Mouse (Mus musculus): Measurements from ENCODE around the gene Smco2. TPM values are rescaled to one million over a fixed set of nuclear protein-coding genes. Genes with fewer than 3 reads are reported as not detected.

Smco2 gene
- polyA plus RNA-seq, 1 experiment from 2014 or later, result not detected

DNA sequence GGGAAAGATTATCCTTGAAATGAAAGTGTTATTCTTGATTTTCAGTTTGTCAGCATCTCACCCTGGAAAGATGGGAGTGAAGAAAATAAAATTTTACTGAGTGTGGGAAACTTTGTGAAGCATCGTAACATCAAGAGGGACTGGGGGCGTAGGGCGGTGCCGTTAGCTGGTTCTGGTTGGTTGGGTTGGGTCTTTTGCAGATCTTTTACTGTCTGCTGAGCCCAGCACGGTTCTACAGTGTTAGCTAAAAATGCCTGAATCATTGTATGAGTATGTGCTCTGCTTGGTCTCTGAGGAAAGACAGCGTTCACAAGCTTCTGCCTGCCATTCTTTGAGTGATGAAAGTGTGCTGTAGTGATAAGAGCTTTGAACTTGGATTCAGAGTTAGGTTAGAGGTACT is 24.5 kb downstream of the Smco2 start:
- H3K9ac ChIP-seq (ENCODE audit: low read length), result no peak overlapping the region
- no peaks in the 10 kb centered on the region for H3K27me3 ChIP-seq (replicated peaks; ENCODE audit: control insufficient read depth, insufficient read depth, low read length)
- ATAC-seq (no peak), DNase-seq (ENCODE audit: low spot score) (no peak)
- H3K9me3 ChIP-seq (replicated peaks; ENCODE audit: control insufficient read depth, low read length), result peaks cover 3% of the 10 kb centered on the region; the same call in 1 of the 2 replicates
- H3K4me2 ChIP-seq (ENCODE audit: low read length), result no peak overlapping the region
- H3K4me1 ChIP-seq (ENCODE audit: control insufficient read depth, insufficient read depth, low read length), result peaks cover 2% of the 10 kb centered on the region; the same call in 1 of the 2 replicates
- H3K4me3 ChIP-seq (ENCODE audit: low read depth, low read length), result no peak overlapping the region
- 82% methylated on average over 6 of the region's 6 CpGs for WGBS
- no peak overlapping the region for H3K27ac ChIP-seq (ENCODE audit: low read depth, low read length)
- H3K36me3 ChIP-seq (ENCODE audit: control insufficient read depth, insufficient read depth, low read length), result no peaks in the 10 kb centered on the region

DNA sequence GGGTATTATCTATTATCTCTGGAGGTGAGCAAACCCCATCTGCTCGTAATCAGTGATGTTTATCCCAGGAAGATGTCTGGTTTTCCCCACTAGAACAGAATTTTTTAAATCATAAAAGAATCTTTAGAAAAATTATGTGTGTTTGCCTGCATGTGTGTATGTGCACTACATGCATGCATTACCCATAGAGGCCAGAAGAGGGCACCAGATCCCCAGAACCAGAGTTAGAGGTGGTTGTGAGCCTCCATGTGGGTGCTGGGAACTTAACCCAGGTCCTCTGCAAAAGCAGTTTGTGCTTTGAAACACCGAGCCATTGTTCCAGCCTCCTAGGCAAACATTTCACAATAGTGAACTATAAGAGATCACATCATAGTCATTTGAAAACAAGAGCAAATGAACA is 26.9 kb downstream of the Smco2 start:
- H3K4me3 ChIP-seq (ENCODE audit: low read depth, low read length), result no peak overlapping the region
- H3K4me1 ChIP-seq (ENCODE audit: control insufficient read depth, insufficient read depth, low read length), result peaks cover 2% of the 10 kb centered on the region; the same call in 1 of the 2 replicates
- no peaks in the 10 kb centered on the region for H3K36me3 ChIP-seq (ENCODE audit: control insufficient read depth, insufficient read depth, low read length)
- no peak overlapping the region for H3K4me2 ChIP-seq (ENCODE audit: low read length)
- no peaks in the 10 kb centered on the region for H3K27me3 ChIP-seq (replicated peaks; ENCODE audit: control insufficient read depth, insufficient read depth, low read length)
- peaks cover 3% of the 10 kb centered on the region; the same call in 1 of the 2 replicates for H3K9me3 ChIP-seq (replicated peaks; ENCODE audit: control insufficient read depth, low read length)
- no peak overlapping the region for H3K27ac ChIP-seq (ENCODE audit: low read depth, low read length)
- DNase-seq (ENCODE audit: low spot score) (no peak), ATAC-seq (no peak)
- WGBS, result 90% methylated on average over 2 of the region's 2 CpGs
- no peak overlapping the region for H3K9ac ChIP-seq (ENCODE audit: low read length)

DNA sequence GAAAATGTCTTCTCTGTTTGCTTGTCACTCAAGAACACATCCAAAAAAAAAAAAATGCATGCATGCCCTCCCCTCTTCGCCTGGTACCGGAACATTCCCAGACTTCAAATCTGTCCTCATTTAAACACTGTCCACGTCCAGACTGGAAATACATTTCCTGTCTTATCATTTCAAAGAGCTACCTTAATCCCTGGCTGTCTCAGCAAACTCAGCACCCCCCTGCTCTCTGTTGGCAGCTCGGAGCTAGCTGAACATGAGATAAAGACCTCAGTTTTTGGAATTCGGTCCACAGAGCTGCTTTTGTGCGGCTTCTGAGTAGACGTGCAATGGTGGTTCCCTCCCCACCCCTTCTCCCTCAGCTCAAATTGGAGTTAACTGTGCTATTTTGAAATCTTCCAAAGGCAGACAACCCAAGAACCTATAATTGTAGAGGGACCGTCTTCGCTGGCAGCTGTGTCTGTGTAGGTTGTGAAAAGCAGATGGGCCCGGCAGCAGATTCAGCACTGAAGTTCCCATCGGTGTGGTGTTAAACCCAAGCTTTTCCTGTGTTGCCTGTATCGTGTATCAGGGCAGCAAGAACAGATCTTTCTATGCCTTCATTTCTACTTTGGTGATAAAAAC is 27.6 kb downstream of the Smco2 start:
- ATAC-seq, result no peak

DNA sequence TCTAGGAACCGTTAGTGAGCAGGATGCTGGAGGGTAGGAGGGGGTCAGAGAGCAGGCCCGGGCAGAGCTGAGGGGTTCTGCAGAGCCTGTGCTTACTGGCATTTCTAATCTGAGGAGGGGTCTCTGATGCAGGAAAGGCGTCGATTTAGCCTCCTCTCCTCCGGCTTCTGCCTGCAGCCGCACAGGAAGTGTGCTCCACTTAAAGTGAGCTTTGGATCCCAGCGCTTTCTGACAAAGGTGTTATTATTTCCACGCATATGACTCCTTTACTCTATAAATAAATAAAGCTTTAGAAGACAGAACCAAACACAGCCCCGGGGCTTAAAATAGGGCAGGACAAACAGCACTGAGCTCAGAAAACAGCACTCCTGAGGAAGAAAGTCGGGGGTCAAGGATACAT is 29.0 kb downstream of the Smco2 start:
- DNase-seq (ENCODE audit: low spot score), result no peak
- Histone ChIP-seq H3K4me1 (ENCODE audit: control insufficient read depth, insufficient read depth, low read length) (peaks cover 2% of the 10 kb centered on the region; the same call in 1 of the 2 replicates), H3K36me3 (ENCODE audit: control insufficient read depth, insufficient read depth, low read length) (no peaks in the 10 kb centered on the region), H3K27ac (ENCODE audit: low read depth, low read length) (no peak overlapping the region), H3K4me3 (ENCODE audit: low read depth, low read length) (no peak overlapping the region), H3K9ac (ENCODE audit: low read length) (no peak overlapping the region), H3K9me3 (replicated peaks; ENCODE audit: control insufficient read depth, low read length) (peaks cover 3% of the 10 kb centered on the region; the same call in 1 of the 2 replicates), H3K4me2 (ENCODE audit: low read length) (no peak overlapping the region), H3K27me3 (replicated peaks; ENCODE audit: control insufficient read depth, insufficient read depth, low read length) (no peaks in the 10 kb centered on the region)
- 12% methylated on average over 10 of the region's 10 CpGs for WGBS
- ATAC-seq, result peak; percentile 15; the same call in 1 of the 2 replicates

More for the DNA sequence above, 27.6 kb downstream of the Smco2 start:
- DNase-seq (ENCODE audit: low spot score), result no peak
- WGBS, result 86% methylated on average over 12 of the region's 12 CpGs
- H3K9me3 ChIP-seq (replicated peaks; ENCODE audit: control insufficient read depth, low read length), result peaks cover 3% of the 10 kb centered on the region; the same call in 1 of the 2 replicates
- H3K27ac ChIP-seq (ENCODE audit: low read depth, low read length), result no peak overlapping the region
- H3K4me2 ChIP-seq (ENCODE audit: low read length), result no peak overlapping the region
- no peaks in the 10 kb centered on the region for H3K36me3 ChIP-seq (ENCODE audit: control insufficient read depth, insufficient read depth, low read length)
- H3K27me3 ChIP-seq (replicated peaks; ENCODE audit: control insufficient read depth, insufficient read depth, low read length), result no peaks in the 10 kb centered on the region
- peaks cover 2% of the 10 kb centered on the region; the same call in 1 of the 2 replicates for H3K4me1 ChIP-seq (ENCODE audit: control insufficient read depth, insufficient read depth, low read length)
- H3K4me3 ChIP-seq (ENCODE audit: low read depth, low read length), result no peak overlapping the region
- H3K9ac ChIP-seq (ENCODE audit: low read length), result no peak overlapping the region

DNA sequence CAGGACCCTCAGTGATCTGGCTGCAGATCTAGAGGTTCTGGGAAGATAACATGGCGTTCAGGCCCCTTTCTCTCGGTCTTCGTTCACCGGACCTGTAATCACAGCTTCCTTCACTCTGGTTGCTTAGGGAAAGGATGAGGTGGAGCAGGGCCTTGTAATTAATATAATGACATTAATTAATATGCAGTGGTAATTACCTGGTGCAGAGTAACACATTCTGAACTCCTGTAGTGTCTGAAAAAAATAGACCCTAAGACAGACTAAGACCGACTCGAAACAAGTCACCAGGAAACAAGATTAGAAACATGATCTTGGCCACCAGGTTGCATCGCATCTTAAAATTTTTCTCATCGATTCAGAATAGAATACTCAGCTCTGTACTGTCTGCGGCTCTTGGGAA is 30.0 kb downstream of the Smco2 start:
- Histone ChIP-seq H3K9me3 (replicated peaks; ENCODE audit: control insufficient read depth, low read length) (peaks cover 3% of the 10 kb centered on the region; the same call in 1 of the 2 replicates), H3K36me3 (ENCODE audit: control insufficient read depth, insufficient read depth, low read length) (no peaks in the 10 kb centered on the region), H3K9ac (ENCODE audit: low read length) (no peak overlapping the region), H3K4me2 (ENCODE audit: low read length) (no peak overlapping the region), H3K27me3 (replicated peaks; ENCODE audit: control insufficient read depth, insufficient read depth, low read length) (no peaks in the 10 kb centered on the region), H3K4me1 (ENCODE audit: control insufficient read depth, insufficient read depth, low read length) (peaks cover 2% of the 10 kb centered on the region; the same call in 1 of the 2 replicates), H3K4me3 (ENCODE audit: low read depth, low read length) (no peak overlapping the region), H3K27ac (ENCODE audit: low read depth, low read length) (no peak overlapping the region)
- WGBS, result 51% methylated on average over 9 of the region's 9 CpGs
- ATAC-seq, result no peak
- DNase-seq (ENCODE audit: low spot score), result no peak

DNA sequence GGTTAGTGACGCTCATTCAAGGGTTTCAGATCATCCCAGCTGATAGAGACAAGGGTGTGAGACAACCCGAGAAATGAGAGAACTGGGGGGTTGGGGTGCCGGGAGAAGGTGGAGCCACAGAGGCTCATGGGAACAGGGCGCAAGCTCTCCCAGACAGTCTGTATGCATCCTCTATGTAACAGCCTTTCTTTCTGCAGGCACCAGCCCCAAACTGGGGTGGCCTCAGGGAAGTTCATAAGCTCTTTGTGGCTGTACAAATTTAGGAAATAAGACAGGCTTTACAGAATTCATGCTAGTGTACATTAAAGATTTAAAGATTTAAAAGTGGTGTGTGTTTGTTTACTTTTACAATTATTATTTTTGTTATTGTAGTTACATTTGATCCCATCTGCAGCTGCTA is 30.4 kb downstream of the Smco2 start:
- DNase-seq (ENCODE audit: low spot score) (no peak), ATAC-seq (no peak)
- Histone ChIP-seq H3K4me2 (ENCODE audit: low read length) (no peak overlapping the region), H3K9ac (ENCODE audit: low read length) (no peak overlapping the region), H3K4me3 (ENCODE audit: low read depth, low read length) (no peak overlapping the region), H3K4me1 (ENCODE audit: control insufficient read depth, insufficient read depth, low read length) (peaks cover 2% of the 10 kb centered on the region; the same call in 1 of the 2 replicates), H3K36me3 (ENCODE audit: control insufficient read depth, insufficient read depth, low read length) (no peaks in the 10 kb centered on the region), H3K27ac (ENCODE audit: low read depth, low read length) (no peak overlapping the region), H3K27me3 (replicated peaks; ENCODE audit: control insufficient read depth, insufficient read depth, low read length) (no peaks in the 10 kb centered on the region), H3K9me3 (replicated peaks; ENCODE audit: control insufficient read depth, low read length) (peaks cover 3% of the 10 kb centered on the region; the same call in 1 of the 2 replicates)
- WGBS, result 60% methylated on average over 4 of the region's 4 CpGs

DNA sequence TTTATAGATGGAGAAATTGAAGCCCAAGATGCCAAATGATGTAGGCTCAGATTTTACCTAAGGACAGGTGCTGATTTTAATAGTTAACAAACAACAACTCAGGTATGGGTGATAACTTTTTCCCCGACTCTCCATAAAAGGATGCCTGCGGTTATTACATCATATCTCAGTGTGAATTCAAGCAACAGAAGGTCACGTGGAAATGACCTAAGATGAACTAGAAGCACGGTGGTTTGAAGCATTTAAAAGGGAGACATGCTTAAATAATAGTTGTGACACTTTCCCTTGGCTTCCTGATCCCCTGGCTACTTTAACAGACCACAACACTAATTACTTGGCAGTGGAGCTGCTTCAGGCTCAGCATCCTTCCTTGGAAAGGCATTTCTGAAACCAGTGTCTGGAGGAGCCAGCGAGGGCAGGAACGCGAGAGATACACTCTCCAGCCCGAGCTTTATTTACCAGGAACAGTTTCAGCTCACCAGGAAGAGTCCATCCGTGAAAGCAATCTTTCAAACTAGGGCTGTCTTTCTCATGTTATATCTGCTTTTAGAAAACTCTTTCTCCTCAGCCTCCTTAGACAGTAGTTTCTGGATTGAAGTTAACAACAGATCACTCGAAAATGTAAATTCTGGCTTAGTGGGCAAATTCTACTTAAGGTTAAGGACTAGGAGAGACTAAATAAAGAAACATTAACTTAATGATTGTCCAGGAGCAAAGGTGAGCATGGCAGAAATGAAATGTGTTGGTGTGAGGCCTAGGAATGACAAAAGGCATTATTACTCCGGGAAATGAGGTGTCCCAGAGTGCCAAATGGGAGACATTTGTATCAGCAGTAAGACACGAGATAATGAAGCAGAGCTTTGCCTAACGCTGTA is 32.2 kb downstream of the Smco2 start:
- H3K27ac ChIP-seq (ENCODE audit: low read depth, low read length), result no peak overlapping the region
- 65% methylated on average over 13 of the region's 13 CpGs for WGBS
- DNase-seq (ENCODE audit: low spot score), result no peak
- H3K4me2 ChIP-seq (ENCODE audit: low read length), result no peak overlapping the region
- H3K4me1 ChIP-seq (ENCODE audit: control insufficient read depth, insufficient read depth, low read length), result peaks cover 2% of the 10 kb centered on the region; the same call in 1 of the 2 replicates
- H3K9ac ChIP-seq (ENCODE audit: low read length), result no peak overlapping the region
- no peak for ATAC-seq
- no peak overlapping the region for H3K4me3 ChIP-seq (ENCODE audit: low read depth, low read length)
- no peaks in the 10 kb centered on the region for H3K9me3 ChIP-seq (replicated peaks; ENCODE audit: control insufficient read depth, low read length)
- no peaks in the 10 kb centered on the region for H3K36me3 ChIP-seq (ENCODE audit: control insufficient read depth, insufficient read depth, low read length)
- H3K27me3 ChIP-seq (replicated peaks; ENCODE audit: control insufficient read depth, insufficient read depth, low read length), result no peaks in the 10 kb centered on the region; the same call in 1 of the 2 replicates

DNA sequence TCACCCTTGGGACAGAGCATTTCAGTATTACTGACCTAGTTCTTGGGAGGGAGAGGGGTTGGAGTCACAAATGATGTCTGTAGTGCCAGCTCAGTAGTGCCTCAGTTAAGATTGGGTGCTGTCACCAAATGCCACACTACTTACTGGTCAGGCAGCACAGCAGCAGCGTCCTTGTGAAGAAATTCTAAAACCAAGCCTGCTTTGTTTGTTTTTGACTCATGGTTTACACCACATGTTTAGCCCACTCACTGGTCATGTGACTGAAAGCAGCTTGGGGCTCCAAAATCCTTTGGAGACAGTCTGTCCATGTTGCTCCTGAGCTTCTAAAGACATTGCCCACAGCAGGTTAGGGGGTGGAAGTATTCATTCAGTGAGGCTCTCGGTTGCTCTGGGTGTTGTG is 33.5 kb downstream of the Smco2 start:
- H3K27me3 ChIP-seq (replicated peaks; ENCODE audit: control insufficient read depth, insufficient read depth, low read length), result no peaks in the 10 kb centered on the region; the same call in 1 of the 2 replicates
- no peaks in the 10 kb centered on the region for H3K36me3 ChIP-seq (ENCODE audit: control insufficient read depth, insufficient read depth, low read length)
- no peak overlapping the region for H3K4me2 ChIP-seq (ENCODE audit: low read length)
- no peak for DNase-seq (ENCODE audit: low spot score)
- no peak for ATAC-seq
- H3K4me1 ChIP-seq (ENCODE audit: control insufficient read depth, insufficient read depth, low read length), result peaks cover 2% of the 10 kb centered on the region; the same call in 1 of the 2 replicates
- no peak overlapping the region for H3K4me3 ChIP-seq (ENCODE audit: low read depth, low read length)
- H3K9me3 ChIP-seq (replicated peaks; ENCODE audit: control insufficient read depth, low read length), result no peaks in the 10 kb centered on the region
- H3K27ac ChIP-seq (ENCODE audit: low read depth, low read length), result no peak overlapping the region
- H3K9ac ChIP-seq (ENCODE audit: low read length), result no peak overlapping the region
- WGBS, result 64% methylated on average over 2 of the region's 2 CpGs

Measured in forebrain, embryonic 14.5 days (tissue).